Mouse (Mus musculus): ENCODE data around the gene Slc6a12. TPM values are rescaled to one million over a fixed set of nuclear protein-coding genes. Genes with fewer than 3 reads are reported as not detected.
A peak's percentile ranks its signal among the peaks of the same experiment; 100 is the strongest.

Gene Slc6a12
- polyA plus RNA-seq (2015; fragmentation: Nextera tagmentation; extraction: Ambion mirVana): not detected in 2 replicates

DNA sequence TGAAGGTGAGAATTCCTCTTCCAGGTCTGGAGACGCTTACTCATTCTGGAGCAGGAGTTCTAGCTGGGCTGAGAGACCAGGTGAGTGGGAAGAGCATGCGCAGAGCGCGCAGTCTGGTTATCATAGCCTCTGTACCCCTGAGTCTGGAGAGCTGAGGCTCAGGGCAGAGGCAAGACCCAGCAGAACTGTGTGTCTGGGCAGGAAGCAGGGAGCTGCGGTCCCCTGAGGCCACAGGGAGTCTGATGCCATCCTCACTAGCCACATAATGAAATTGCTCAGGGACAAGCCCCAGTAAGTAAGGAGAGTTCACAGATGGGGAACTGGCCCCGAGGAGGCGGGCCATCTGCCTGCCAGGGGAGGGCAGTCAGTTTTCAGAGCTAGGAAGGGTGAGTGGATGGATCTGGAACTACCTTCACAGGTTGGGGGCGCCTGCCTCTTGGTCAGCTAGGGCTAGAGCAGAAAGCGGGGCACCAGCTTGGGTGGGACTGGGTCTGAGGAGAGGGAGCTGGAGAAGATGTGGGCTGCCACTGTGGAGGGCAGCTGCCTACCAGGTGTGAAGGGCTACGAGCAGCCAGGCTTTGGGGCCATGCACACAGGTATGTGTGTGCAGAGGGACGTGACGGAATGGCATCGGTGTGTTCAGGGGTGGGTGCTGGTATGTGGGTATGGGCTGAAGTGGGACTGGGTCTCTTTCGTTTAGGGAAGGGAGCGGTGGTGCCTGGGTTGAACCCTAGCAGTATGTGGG is at the start of gene Slc6a12:
Gene Slc6a12, plus strand, starts transcription at position 51 of the 745 bp plus-strand sequence.
- H3K27ac ChIP-seq: no peak within 1 kb of the TSS
- no peaks in the 10 kb centered on the region for H3K9me3 ChIP-seq
- H3K4me1 ChIP-seq: peaks cover 6% of the 10 kb centered on the region; the same call in 1 of the 2 replicates
- H3K27me3 ChIP-seq: no peaks in the 10 kb centered on the region
- WGBS: 74% methylated on average over 15 of the region's 15 CpGs
- no peak within 1 kb of the TSS for H3K4me2 ChIP-seq
- no peaks in the 10 kb centered on the region for H3K36me3 ChIP-seq
- ATAC-seq (ENCODE audit: borderline replicate concordance, extremely low read depth, low FRiP score, low TSS enrichment): no peak; the same call in 1 of the 2 replicates
- no peak within 1 kb of the TSS for H3K4me3 ChIP-seq
- no peak within 1 kb of the TSS for H3K9ac ChIP-seq

DNA sequence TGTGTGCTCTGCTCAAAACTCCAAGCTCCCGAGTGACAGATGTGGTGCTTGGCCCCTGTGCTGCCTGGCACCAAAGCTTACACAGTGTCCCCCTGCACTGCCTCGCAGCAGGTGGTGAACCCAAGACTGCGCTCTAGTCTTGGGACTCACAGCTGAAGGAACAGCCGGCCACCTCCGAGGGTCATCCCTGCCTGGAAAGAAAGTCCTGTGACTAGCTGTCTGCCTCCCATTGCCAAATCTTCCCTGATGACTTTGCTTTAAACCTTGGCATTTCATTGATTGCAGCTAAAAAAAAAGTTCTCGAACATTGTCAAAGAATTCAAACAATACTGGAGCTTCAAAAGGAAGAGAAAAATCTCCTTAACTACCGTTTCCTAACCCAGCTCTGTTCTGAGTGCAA is 43.6 kb upstream of the Slc6a12 start:
- ATAC-seq (ENCODE audit: borderline replicate concordance, extremely low read depth, low FRiP score, low TSS enrichment): no peak

DNA sequence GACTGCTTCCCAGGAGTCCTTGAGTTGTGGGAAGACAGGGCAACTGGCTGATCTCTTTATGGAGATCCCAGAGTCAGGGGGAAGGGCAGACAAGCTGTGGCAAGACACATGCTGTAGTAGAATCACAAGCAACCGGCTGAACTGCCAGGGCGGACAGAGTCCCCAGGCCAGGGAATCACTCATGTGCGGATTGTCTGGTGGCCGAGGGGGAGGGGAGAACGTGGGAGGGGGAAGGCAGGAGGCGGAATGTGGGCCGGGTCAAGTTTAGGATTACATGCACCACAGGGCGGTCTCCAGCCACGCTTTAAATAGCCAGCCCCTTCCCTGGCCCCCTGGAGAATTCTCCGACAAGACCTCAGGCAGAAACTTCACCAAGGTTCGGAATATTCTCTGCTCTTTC is 42.9 kb upstream of the Slc6a12 start, which contains the start of gene Slc6a13:
Gene Slc6a13, plus strand, starts transcription at position 274 of the 400 bp plus-strand sequence.
- Histone ChIP-seq H3K27ac (no peak within 1 kb of the TSS), H3K4me2 (peak within 1 kb of the TSS; percentile 27), H3K9me3 (no peaks in the 10 kb centered on the region), H3K36me3 (no peaks in the 10 kb centered on the region), H3K27me3 (no peaks in the 10 kb centered on the region), H3K9ac (no peak within 1 kb of the TSS), H3K4me3 (no peak within 1 kb of the TSS), H3K4me1 (no peaks in the 10 kb centered on the region; the same call in 1 of the 2 replicates)
- WGBS: under 1% methylated on average over 11 of the region's 11 CpGs
- ATAC-seq (ENCODE audit: borderline replicate concordance, extremely low read depth, low FRiP score, low TSS enrichment): peak; percentile 62; the same call in 1 of the 2 replicates

More for the DNA sequence above, 43.6 kb upstream of the Slc6a12 start:
- Histone ChIP-seq H3K9me3 (no peaks in the 10 kb centered on the region), H3K9ac (no peak overlapping the region), H3K4me3 (no peak overlapping the region), H3K27ac (no peak overlapping the region), H3K4me1 (no peaks in the 10 kb centered on the region; the same call in 1 of the 2 replicates), H3K36me3 (no peaks in the 10 kb centered on the region), H3K4me2 (no peak overlapping the region), H3K27me3 (no peaks in the 10 kb centered on the region)
- WGBS: 33% methylated on average over 7 of the region's 7 CpGs

DNA sequence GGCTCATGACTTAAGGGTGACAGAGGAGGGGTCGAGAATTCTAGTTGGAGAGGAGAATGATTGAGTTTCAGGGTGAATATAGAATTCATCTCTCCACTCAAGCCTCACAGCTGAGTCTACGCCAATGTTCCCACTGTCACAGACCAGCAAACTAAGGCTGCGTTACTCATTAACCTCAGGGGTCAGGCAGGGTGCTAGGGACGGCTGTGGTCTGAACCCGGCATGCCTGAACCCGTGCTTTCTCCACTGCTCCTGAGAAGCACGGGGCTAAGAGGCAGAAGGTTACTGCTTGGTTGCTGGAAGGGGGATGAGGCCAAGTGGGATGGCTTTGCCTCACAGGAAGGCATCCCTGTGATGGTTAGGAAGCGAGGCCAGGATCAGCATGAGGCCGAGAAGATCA is 42.4 kb upstream of the Slc6a12 start:
- ATAC-seq (ENCODE audit: borderline replicate concordance, extremely low read depth, low FRiP score, low TSS enrichment): no peak
- 27% methylated on average over 9 of the region's 9 CpGs for WGBS

DNA sequence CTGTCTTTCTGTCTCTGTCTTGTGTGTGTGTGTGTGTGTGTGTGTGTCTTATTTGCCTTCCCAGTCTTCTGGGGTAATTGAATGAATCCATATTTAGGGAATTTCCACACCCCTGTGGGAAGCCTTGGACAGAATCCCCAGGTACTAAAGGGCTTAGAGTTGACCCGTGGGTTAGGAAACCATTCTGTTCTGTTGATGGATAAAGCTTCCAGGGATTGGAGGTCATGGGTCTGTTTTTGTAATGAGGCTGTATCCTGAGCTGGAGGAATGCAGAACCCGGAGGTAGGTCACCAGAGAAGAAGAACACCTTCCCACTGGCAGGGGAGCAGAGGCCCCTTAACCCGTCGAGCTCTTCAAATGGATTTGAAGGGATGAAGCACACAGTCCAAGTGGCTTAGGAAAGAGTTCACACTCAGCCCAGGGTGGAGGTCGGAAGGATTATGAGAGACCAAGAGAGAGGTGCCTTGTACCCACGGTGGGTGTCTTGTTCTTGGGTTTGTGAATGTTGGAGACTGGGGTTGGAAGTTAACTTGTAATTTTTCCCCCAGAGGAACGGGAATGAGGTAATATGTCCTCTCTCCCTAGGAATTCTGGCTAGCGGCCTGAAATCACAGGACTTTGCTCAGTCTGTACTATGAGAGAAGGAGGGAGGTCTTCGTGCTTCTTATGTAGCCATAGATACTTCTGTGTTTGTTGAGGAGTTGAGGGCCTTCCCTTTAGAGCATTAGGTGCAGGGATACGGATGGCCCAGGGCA is 39.2 kb upstream of the Slc6a12 start:
- 54% methylated on average over 10 of the region's 10 CpGs for WGBS
- Histone ChIP-seq H3K27me3 (no peaks in the 10 kb centered on the region), H3K9ac (no peak overlapping the region), H3K36me3 (no peaks in the 10 kb centered on the region), H3K4me2 (no peak overlapping the region), H3K4me3 (no peak overlapping the region), H3K4me1 (no peaks in the 10 kb centered on the region; the same call in 1 of the 2 replicates), H3K9me3 (no peaks in the 10 kb centered on the region), H3K27ac (no peak overlapping the region)
- no peak for ATAC-seq (ENCODE audit: borderline replicate concordance, extremely low read depth, low FRiP score, low TSS enrichment)

More for the DNA sequence above, 42.4 kb upstream of the Slc6a12 start:
- Histone ChIP-seq H3K4me1 (no peaks in the 10 kb centered on the region; the same call in 1 of the 2 replicates), H3K27ac (no peak overlapping the region), H3K9ac (no peak overlapping the region), H3K9me3 (no peaks in the 10 kb centered on the region), H3K27me3 (no peaks in the 10 kb centered on the region), H3K4me2 (peak overlapping the region; percentile 27; the same call in 1 of the 2 replicates), H3K36me3 (no peaks in the 10 kb centered on the region), H3K4me3 (no peak overlapping the region)

DNA sequence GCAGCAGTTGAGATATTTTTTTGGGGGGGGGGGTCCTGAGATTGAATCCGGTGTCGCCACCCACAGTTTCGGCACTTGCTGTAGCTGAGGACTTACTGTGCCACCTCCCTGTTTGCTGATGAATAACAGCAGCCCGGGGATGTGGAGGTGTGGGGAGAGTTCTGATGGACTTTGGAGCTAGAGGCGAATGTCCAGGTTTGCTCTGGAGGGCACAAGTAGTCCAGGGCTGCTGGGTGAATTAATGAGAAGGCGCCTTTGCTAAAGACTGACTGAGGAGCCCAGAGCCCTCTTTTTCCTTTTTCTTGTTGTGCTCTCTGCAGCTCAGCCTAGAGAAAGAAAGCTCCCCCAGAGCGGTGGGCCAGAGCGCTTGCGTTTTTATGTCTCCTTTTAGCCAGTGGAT is 38.2 kb upstream of the Slc6a12 start:
- Histone ChIP-seq H3K4me3 (no peak overlapping the region), H3K4me2 (no peak overlapping the region), H3K9me3 (no peaks in the 10 kb centered on the region), H3K9ac (no peak overlapping the region), H3K27me3 (no peaks in the 10 kb centered on the region), H3K4me1 (no peaks in the 10 kb centered on the region; the same call in 1 of the 2 replicates), H3K36me3 (no peaks in the 10 kb centered on the region), H3K27ac (no peak overlapping the region)
- ATAC-seq (ENCODE audit: borderline replicate concordance, extremely low read depth, low FRiP score, low TSS enrichment): no peak
- WGBS: 70% methylated on average over 9 of the region's 9 CpGs

DNA sequence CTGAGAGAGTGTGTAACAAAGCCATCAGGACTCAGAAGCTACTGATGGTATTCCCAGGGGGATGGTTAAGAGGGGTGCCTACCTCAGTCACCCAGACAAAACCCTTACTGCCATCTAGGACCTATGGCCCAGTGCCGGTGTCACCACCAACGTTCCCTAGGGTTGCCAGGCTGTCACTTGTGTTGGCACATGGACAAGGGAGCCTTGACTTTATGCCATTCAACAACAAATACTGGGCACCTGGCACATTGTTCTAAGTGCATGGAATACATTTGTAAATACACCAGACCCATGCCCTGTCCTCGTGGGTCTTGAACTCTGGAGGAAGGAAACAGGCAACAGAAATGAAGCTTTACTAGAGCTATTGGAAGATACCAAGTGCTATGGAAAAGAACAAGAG is 37.3 kb upstream of the Slc6a12 start:
- no peaks in the 10 kb centered on the region for H3K4me1 ChIP-seq
- no peak overlapping the region for H3K4me2 ChIP-seq
- 81% methylated on average over 3 of the region's 3 CpGs for WGBS
- H3K4me3 ChIP-seq: no peak overlapping the region
- H3K27ac ChIP-seq: no peak overlapping the region
- ATAC-seq (ENCODE audit: borderline replicate concordance, extremely low read depth, low FRiP score, low TSS enrichment): no peak
- H3K27me3 ChIP-seq: no peaks in the 10 kb centered on the region
- no peak overlapping the region for H3K9ac ChIP-seq
- H3K36me3 ChIP-seq: no peaks in the 10 kb centered on the region
- H3K9me3 ChIP-seq: no peaks in the 10 kb centered on the region

DNA sequence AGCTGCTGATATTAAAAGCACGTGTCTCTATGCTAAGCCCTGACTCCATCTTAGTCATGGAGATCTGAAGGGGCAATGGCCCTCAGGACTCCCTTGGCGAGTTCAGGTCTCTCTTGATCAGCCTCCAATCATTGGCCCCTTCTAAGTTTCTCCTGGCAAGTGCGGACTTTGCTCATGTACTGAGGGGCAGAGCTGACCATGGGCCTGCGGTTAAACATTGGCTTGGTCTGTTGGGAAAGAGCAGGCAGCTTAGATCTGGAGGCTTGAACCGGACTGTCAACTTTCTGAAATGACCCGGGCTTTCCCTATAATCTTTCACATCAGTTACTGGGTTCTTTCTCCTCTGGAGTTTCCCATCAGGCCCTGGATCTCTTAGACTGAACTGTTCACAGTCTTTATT is 31.9 kb upstream of the Slc6a12 start:
- Histone ChIP-seq H3K9me3 (no peaks in the 10 kb centered on the region), H3K27ac (no peak overlapping the region), H3K4me1 (no peaks in the 10 kb centered on the region), H3K27me3 (no peaks in the 10 kb centered on the region), H3K36me3 (no peaks in the 10 kb centered on the region), H3K4me3 (no peak overlapping the region), H3K4me2 (no peak overlapping the region), H3K9ac (no peak overlapping the region)
- WGBS: 74% methylated on average over 6 of the region's 6 CpGs
- ATAC-seq (ENCODE audit: borderline replicate concordance, extremely low read depth, low FRiP score, low TSS enrichment): no peak

DNA sequence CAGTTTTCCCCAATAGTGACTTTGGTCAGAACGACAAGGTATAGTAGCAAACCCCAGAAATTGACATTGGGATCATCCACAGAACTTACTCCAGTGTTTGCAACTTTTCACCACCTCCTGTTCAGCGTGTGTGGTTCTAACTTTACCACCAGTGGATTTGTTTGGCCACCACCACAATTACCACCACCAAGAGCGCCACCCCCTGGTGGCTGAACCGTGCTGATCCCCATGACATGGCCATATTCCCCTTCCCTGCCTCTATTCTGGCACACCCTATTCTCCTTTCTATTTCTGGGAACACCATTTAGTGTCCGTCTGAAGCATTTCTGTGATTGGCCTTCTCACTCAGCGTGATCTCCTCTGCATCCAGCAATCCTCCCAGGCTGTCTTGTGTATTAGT is 23.8 kb upstream of the Slc6a12 start:
- ATAC-seq (ENCODE audit: borderline replicate concordance, extremely low read depth, low FRiP score, low TSS enrichment): peak; percentile 31; the same call in 1 of the 2 replicates
- 50% methylated on average over 6 of the region's 6 CpGs for WGBS

DNA sequence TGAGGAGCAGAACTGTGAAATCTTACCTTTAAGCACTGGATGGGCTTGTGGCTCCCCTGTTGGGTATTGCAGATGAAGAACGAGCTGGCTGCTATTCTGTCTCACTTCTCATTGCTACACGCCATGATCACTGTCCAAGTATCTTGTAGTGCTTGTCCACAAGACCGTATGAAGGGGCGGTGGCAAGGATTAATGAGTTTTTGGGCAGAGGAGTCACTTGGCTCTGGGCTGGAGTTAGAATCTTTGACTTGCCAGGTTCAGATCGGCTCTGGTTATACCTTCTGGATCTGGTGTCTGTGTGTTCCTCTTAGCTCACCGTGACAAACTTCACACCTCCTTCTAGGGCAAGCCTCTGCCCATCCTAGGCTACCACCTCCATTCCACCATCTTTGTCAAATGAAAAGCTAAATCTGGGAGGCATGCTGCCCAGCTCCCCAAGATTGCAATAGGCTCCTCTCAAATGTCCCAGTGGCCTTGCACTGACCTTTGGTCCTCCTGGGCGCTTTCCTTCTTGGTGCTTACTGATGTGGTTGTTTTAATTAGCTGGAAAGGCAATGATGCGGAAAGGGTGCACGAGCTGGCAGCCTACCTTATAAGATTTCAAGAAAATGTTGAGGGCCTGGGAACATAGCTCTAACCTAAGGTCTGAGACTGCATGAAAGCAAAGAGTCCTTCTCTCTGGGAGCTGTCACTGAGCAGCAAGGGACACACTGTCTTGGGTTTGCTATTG is 20.3 kb upstream of the Slc6a12 start:
- H3K9me3 ChIP-seq: no peaks in the 10 kb centered on the region
- peaks cover 10% of the 10 kb centered on the region for H3K4me1 ChIP-seq
- WGBS: 78% methylated on average over 9 of the region's 9 CpGs
- H3K9ac ChIP-seq: no peak overlapping the region
- no peaks in the 10 kb centered on the region for H3K27me3 ChIP-seq
- ATAC-seq (ENCODE audit: borderline replicate concordance, extremely low read depth, low FRiP score, low TSS enrichment): no peak
- no peaks in the 10 kb centered on the region for H3K36me3 ChIP-seq
- H3K4me2 ChIP-seq: no peak overlapping the region
- no peak overlapping the region for H3K4me3 ChIP-seq
- H3K27ac ChIP-seq: no peak overlapping the region

More for the DNA sequence above, 23.8 kb upstream of the Slc6a12 start:
- H3K27me3 ChIP-seq: no peaks in the 10 kb centered on the region
- H3K9me3 ChIP-seq: no peaks in the 10 kb centered on the region
- H3K27ac ChIP-seq: no peak overlapping the region
- H3K9ac ChIP-seq: no peak overlapping the region
- H3K4me2 ChIP-seq: no peak overlapping the region
- no peak overlapping the region for H3K4me3 ChIP-seq
- H3K36me3 ChIP-seq: no peaks in the 10 kb centered on the region
- no peaks in the 10 kb centered on the region for H3K4me1 ChIP-seq

DNA sequence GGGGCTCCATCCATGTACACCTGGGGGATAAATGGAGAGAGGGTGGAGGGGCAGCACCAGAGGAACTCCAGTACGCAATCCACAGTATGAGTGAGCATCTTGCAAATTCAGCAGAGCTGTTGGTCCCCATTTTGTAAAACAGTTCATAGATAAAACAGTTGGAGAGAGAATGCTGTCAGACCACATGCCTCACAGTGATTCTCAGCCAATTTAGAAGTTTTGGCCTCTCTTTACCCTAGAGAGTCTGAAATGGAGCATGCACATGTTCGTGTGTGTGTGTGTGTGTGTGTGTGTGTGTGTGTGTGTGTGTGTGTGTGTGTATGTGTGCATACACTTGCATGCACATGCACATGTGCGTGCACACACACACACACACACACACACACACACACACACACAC is 17.6 kb upstream of the Slc6a12 start:
- WGBS: 74% methylated on average over 2 of the region's 3 CpGs
- Histone ChIP-seq H3K4me3 (no peak overlapping the region), H3K27ac (no peak overlapping the region), H3K4me1 (peaks cover 20% of the 10 kb centered on the region), H3K36me3 (no peaks in the 10 kb centered on the region), H3K9ac (no peak overlapping the region), H3K27me3 (no peaks in the 10 kb centered on the region), H3K9me3 (no peaks in the 10 kb centered on the region), H3K4me2 (no peak overlapping the region)
- no peak for ATAC-seq (ENCODE audit: borderline replicate concordance, extremely low read depth, low FRiP score, low TSS enrichment)

Data from lung, embryonic 15.5 days (tissue).